Comparison of ENCODE assay signal across 34 mouse cellular contexts in the genomic region with DNA sequence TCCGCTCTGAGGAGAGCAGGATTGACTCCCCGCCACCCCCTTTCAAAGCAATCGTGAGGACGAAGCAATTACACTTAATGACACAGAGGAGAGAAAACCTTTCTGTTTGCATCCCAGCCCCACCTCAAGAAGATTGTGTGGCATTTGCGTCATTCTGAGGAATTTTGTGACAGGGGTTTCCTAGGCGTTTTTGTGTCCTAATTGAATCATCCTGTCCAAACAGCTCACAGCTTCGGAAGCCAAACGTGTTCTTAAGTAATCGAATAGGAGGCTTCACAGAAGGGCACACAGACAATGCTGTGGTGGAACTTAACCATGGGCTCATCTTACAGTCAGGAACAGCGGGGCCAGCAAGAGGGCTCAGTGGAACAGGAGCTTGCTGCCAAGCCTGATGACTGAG. TPM values are rescaled to one million over a fixed set of nuclear protein-coding genes. Genes with fewer than 3 reads are reported as not detected.
DNase-seq lines count a peak whose midpoint lies in the region; ATAC-seq and TF ChIP-seq lines count a peak whose summit lies in the region.
"Had no signal": no experiment of that assay in that cellular context is flagged by ENCODE, and none has a peak within 500 bp of the region (broad histone marks: within the 10 kb centered on the region; RNA-seq: fewer than 3 reads in every experiment).

No protein-coding gene starts in this region.

- H3K36me3 ChIP-seq in ES-Bruce4 (ENCODE audit: control insufficient read depth, insufficient read depth, low read length, poor library complexity, severe bottlenecking) = no peaks in the 10 kb centered on the region
- no peaks in the 10 kb centered on the region for H3K36me3 ChIP-seq in embryonic facial prominence, embryonic 13.5 days
- H3K36me3 ChIP-seq: forebrain, embryonic 15.5 days; intestine, embryonic 15.5 days; limb, embryonic 10.5 days; limb, embryonic 15.5 days; liver, embryonic 13.5 days; neural tube, embryonic 13.5 days had no signal

- no peak for TF ChIP-seq POLR2A in ES-Bruce4 (IDR thresholded peaks at IDR 0.05; ENCODE audit: insufficient read depth, low read length)

- H3K27me3 ChIP-seq in ES-Bruce4 (ENCODE audit: control insufficient read depth, insufficient read depth, low read length, poor library complexity, severe bottlenecking) = no peaks in the 10 kb centered on the region
- no peaks in the 10 kb centered on the region for H3K27me3 ChIP-seq in embryonic facial prominence, embryonic 13.5 days
- H3K27me3 ChIP-seq: forebrain, embryonic 15.5 days; intestine, embryonic 15.5 days; limb, embryonic 15.5 days; liver, embryonic 13.5 days; neural tube, embryonic 13.5 days had no signal

- peak overlapping the region; percentile 39; the same call in 1 of the 2 replicates for H3K27ac ChIP-seq in ES-Bruce4 (ENCODE audit: insufficient read depth, low read length)
- no peak overlapping the region for H3K27ac ChIP-seq in embryonic facial prominence, embryonic 13.5 days
- no peak overlapping the region for H3K27ac ChIP-seq in layer of hippocampus, adult 2 months
- H3K27ac ChIP-seq: forebrain, embryonic 15.5 days; gastrocnemius, adult 2 months; intestine, embryonic 15.5 days; limb, embryonic 10.5 days; limb, embryonic 15.5 days; liver, embryonic 13.5 days; neural tube, embryonic 13.5 days had no signal

- H3K9me3 ChIP-seq in ES-Bruce4 (replicated peaks; ENCODE audit: control insufficient read depth, insufficient read depth, low read length, poor library complexity, severe bottlenecking) = no peaks in the 10 kb centered on the region
- H3K9me3 ChIP-seq in embryonic facial prominence, embryonic 13.5 days = no peaks in the 10 kb centered on the region
- H3K9me3 ChIP-seq: forebrain, embryonic 15.5 days; intestine, embryonic 15.5 days; limb, embryonic 10.5 days; limb, embryonic 15.5 days; liver, embryonic 13.5 days; neural tube, embryonic 13.5 days had no signal

- peaks cover 16% of the 10 kb centered on the region for H3K4me1 ChIP-seq in ES-Bruce4 (ENCODE audit: control insufficient read depth, insufficient read depth, low read length)
- peaks cover 18% of the 10 kb centered on the region for H3K4me1 ChIP-seq in embryonic facial prominence, embryonic 13.5 days
- H3K4me1 ChIP-seq: liver, embryonic 13.5 days had no signal

- H3K9ac ChIP-seq in ES-Bruce4 (ENCODE audit: low read depth, poor library complexity, severe bottlenecking) = no peak overlapping the region
- peak overlapping the region; percentile 32; the same call in 1 of the 2 replicates for H3K9ac ChIP-seq in embryonic facial prominence, embryonic 13.5 days
- H3K9ac ChIP-seq: forebrain, embryonic 15.5 days; intestine, embryonic 15.5 days; limb, embryonic 15.5 days; liver, embryonic 13.5 days; neural tube, embryonic 13.5 days had no signal

- H3K4me2 ChIP-seq in embryonic facial prominence, embryonic 13.5 days = no peak overlapping the region
- H3K4me2 ChIP-seq: forebrain, embryonic 15.5 days; heart, embryonic 11.5 days; intestine, embryonic 15.5 days; limb, embryonic 15.5 days; liver, embryonic 13.5 days; neural tube, embryonic 13.5 days had no signal

- TF ChIP-seq EP300 in ES-Bruce4 (IDR thresholded peaks at IDR 0.05; ENCODE audit: insufficient read depth, low read depth, low read length) = no peak

- H3K4me3 ChIP-seq in ES-Bruce4 (ENCODE audit: low read depth, low read length) = no peak overlapping the region
- H3K4me3 ChIP-seq in embryonic facial prominence, embryonic 13.5 days = no peak overlapping the region
- H3K4me3 ChIP-seq in layer of hippocampus, adult 2 months = no peak overlapping the region
- H3K4me3 ChIP-seq: forebrain, embryonic 15.5 days; gastrocnemius, adult 2 months; intestine, embryonic 15.5 days; limb, embryonic 10.5 days; limb, embryonic 15.5 days; liver, embryonic 13.5 days; myocyte; neural tube, embryonic 13.5 days had no signal

- peak; percentile 72 for DNase-seq in 3T3-L1 (ENCODE audit: low read depth, low spot score)
- DNase-seq in embryo, embryonic 10.5 days (ENCODE audit: low spot score) = peak; percentile 36
- no peak for DNase-seq in heart, postnatal 36 days
- DNase-seq in frontal cortex, postnatal 36 days (ENCODE audit: low spot score in 2 of 2) = no peak
- DNase-seq in cerebellum, adult 18-20 months = no peak
- no peak for DNase-seq in layer of hippocampus, adult 2 months (ENCODE audit: low spot score in 2 of 2)
- DNase-seq: adrenal gland, adult 2 months; adrenal gland, postnatal 36 days; B cell, adult 2 months; cerebellum, adult 2 months; cerebellum, postnatal 14 days; gastrocnemius, adult 2 months; gastrocnemius, postnatal 36 days; heart, adult 18-20 months; heart, postnatal 4 days; kidney, adult 2 months; kidney, postnatal 36 days; layer of hippocampus, postnatal 36 days; liver, embryonic 13.5 days; lung, adult 18-20 months; lung, postnatal 4 days; thymus, postnatal 4 days had no signal

- TF ChIP-seq CTCF in ES-Bruce4 (IDR thresholded peaks at IDR 0.05; ENCODE audit: low read depth, low read length) = no peak
- TF ChIP-seq CTCF in layer of hippocampus, adult 2 months (conservative IDR thresholded peaks at IDR 0.05) = no peak

- no peak for ATAC-seq in embryonic facial prominence, embryonic 13.5 days (ENCODE audit: insufficient number of reproducible peaks, insufficient read depth, low FRiP score, low TSS enrichment, low read depth)
- ATAC-seq: activated CD4-positive, CD25-positive, alpha-beta regulatory T cell, adult 4 months; forebrain, embryonic 15.5 days; hindbrain, embryonic 16.5 days; intestine, embryonic 15.5 days; lung, postnatal 0 days had no signal

- WGBS in embryonic facial prominence, embryonic 13.5 days = 23% methylated on average over 10 of the region's 10 CpGs

- intact Hi-C loops in heart, postnatal 36 days (cut with DNase I) = no loop called here

RNA-seq across cellular contexts. Expression of a gene that starts 15.9 kb away (rescaled TPM):
- 91.8 and 93.7 TPM in 2 replicates for polyA plus RNA-seq in ES-Bruce4 (2011; ENCODE audit: insufficient read depth, insufficient read length, low read depth, missing spikeins)
- 15.3 and 17.6 TPM in 2 replicates for polyA plus RNA-seq in embryonic facial prominence, embryonic 13.5 days (2015; fragmentation: Nextera tagmentation; extraction: Ambion mirVana)
- total RNA-seq in heart, postnatal 36 days (2021) = 10 to 100 TPM; 37.5 to 39.2 TPM
- total RNA-seq in layer of hippocampus, adult 2 months (2021) = 10 to 100 TPM; 52.3 to 61.4 TPM

Comparison
In these comparisons a context has a peak if more than half of its experiments do, and no peak if none do; other contexts are left out.
1. DNase-seq: peak in 3T3-L1 (single experiment) and embryo, embryonic 10.5 days (single experiment); none in heart, postnatal 36 days (0 of 2), frontal cortex, postnatal 36 days (0 of 2), cerebellum, adult 18-20 months (0 of 2) and layer of hippocampus, adult 2 months (0 of 2).